Mouse (Mus musculus) CD8-positive naive resting alpha-beta T cell, adult 2 months (primary cell): ENCODE data around the gene Pramef17.
A peak's percentile ranks its signal among the peaks of the same experiment; 100 is the strongest.
"Not testable (repeated sequence)": the region's sequence is repeated elsewhere in the genome, so short reads cannot be mapped to it uniquely, and the experiment has no call there.

Experiments used
- DNase-seq, 2 experiments: peaks; one replicate each; pipeline ENCODE4 v3.0.0; 2022; ENCODE audit warnings: low read depth in 2 of 2, low spot score in 2 of 2

The Pramef17 gene

GRCm38 (mm10) chr4:143994269-143994668, at the start of gene Pramef17:
Pramef17 (minus strand) TSS chr4:143994369.
- not testable (repeated sequence) for DNase-seq

- peak; percentile 41 to 57 for DNase-seq
Observed at GRCm38 (mm10) chr4:143988126-143988525, 6.0 kb downstream of the Pramef17 start.

GRCm38 (mm10) chr4:143987475-143987941, 6.7 kb downstream of the Pramef17 start:
- DNase-seq = peak; percentile 59 to 61

- peak; percentile 24 to 28 for DNase-seq
Observed at GRCm38 (mm10) chr4:143985733-143986132, 8.4 kb downstream of the Pramef17 start.

- peak; percentile 7 to 27 for DNase-seq
Observed at GRCm38 (mm10) chr4:143985165-143985564, 9.0 kb downstream of the Pramef17 start.

GRCm38 (mm10) chr4:143983446-143983845, 10.7 kb downstream of the Pramef17 start:
- DNase-seq = not testable (repeated sequence)

GRCm38 (mm10) chr4:143966850-143967249, 27.3 kb downstream of the Pramef17 start, which contains the start of gene Gm13101:
Gm13101 (minus strand) TSS chr4:143966950.
- DNase-seq = not testable (repeated sequence)

GRCm38 (mm10) chr4:143950916-143951315, 43.3 kb downstream of the Pramef17 start, which contains the start of gene Pramef25:
Pramef25 (minus strand) TSS chr4:143951016.
- not testable (repeated sequence) for DNase-seq
